Comparison of ENCODE assay signal across 10 mouse cellular contexts in genomic region chr6:140559411-140559810, GRCm38 (mm10).
"Had no signal": no experiment of that assay in that cellular context is flagged by ENCODE, and none has a peak within 500 bp of the region (broad histone marks: within the 10 kb centered on the region; RNA-seq: fewer than 3 reads in every experiment).

No protein-coding gene starts in this region.

- H3K4me1 ChIP-seq: lung, embryonic 15.5 days; neural tube, embryonic 13.5 days had no signal

- H3K36me3 ChIP-seq: liver, embryonic 15.5 days had no signal

- H3K27me3 ChIP-seq: liver, embryonic 15.5 days; lung, embryonic 15.5 days; neural tube, embryonic 13.5 days had no signal

- H3K27ac ChIP-seq: left cerebral cortex, adult 2 months; limb, embryonic 10.5 days; liver, embryonic 15.5 days; lung, embryonic 15.5 days; neural tube, embryonic 13.5 days had no signal

- DNase-seq: kidney, adult 8-10 months; kidney, postnatal 25 days; midbrain, embryonic 14.5 days; right cerebral cortex, postnatal 14 days; thymus, postnatal 36 days had no signal

- H3K4me3 ChIP-seq: left cerebral cortex, adult 2 months; limb, embryonic 10.5 days; liver, embryonic 15.5 days; lung, embryonic 15.5 days; neural tube, embryonic 13.5 days had no signal
